Mouse (Mus musculus): ENCODE results near the gene Ficd. TPM values are rescaled to one million over a fixed set of nuclear protein-coding genes. Genes with fewer than 3 reads are reported as not detected.

Gene Ficd
- polyA plus RNA-seq, 1 experiment from 2014 or later = 2.0 TPM

- H3K4me2 ChIP-seq (ENCODE audit: low read depth, low read length) = no peak overlapping the region
- H3K27me3 ChIP-seq (ENCODE audit: control insufficient read depth, insufficient read depth, low read length) = no peaks in the 10 kb centered on the region
- no peak overlapping the region for H3K4me3 ChIP-seq (ENCODE audit: low read depth, low read length)
- no peak overlapping the region for H3K9ac ChIP-seq (replicated peaks; ENCODE audit: low read length)
- 91% methylated on average over 13 of the region's 13 CpGs for WGBS
- H3K9me3 ChIP-seq (replicated peaks; ENCODE audit: control insufficient read depth, low read length) = no peaks in the 10 kb centered on the region
- no peaks in the 10 kb centered on the region for H3K4me1 ChIP-seq (ENCODE audit: control insufficient read depth, insufficient read depth, low read length)
- H3K27ac ChIP-seq (replicated peaks; ENCODE audit: low read depth, low read length) = no peak overlapping the region
- H3K36me3 ChIP-seq (replicated peaks; ENCODE audit: control insufficient read depth, insufficient read depth, low read depth, low read length) = peaks cover 56% of the 10 kb centered on the region
- DNase-seq (ENCODE audit: low spot score) = no peak
- 0 out of 2 replicates have a peak, but pooled peaks have one; percentile 8 for ATAC-seq (replicated peaks; ENCODE audit: insufficient number of reproducible peaks, low FRiP score, low TSS enrichment, low read depth)
Measured at GRCm38 (mm10) chr5:113748556-113749331, 13.1 kb downstream of the Ficd start.

DNA sequence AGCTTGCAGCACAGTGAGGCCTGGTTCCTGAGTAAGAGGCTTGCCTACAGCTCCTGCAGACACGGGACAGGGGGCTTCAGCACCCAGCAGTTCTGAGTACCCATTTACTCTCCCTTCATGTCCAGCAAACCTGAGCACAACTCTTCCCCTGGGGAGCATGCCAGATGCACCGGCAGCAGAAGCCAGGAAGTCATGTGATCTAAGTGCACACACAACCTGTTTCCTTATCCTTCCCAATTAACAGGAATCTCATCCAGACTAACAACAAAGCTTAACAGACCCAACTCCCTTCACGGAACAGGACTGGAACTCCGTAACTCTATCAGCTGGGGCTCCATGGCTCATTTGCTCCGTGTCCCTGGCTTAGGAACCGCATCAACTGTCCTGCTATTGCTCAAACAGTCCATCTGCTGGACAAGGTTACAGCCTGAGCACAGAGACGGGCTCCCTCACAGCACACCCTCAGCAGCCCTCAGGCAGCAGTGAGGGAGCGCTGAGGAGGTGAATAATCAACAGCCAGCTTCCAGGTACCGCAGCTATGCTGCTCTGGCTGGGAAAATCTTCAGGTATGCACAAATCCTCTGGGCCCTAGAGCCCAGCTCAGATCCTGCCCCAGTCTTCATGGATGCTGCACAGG is 16.0 kb downstream of the Ficd start:
- Histone ChIP-seq H3K36me3 (replicated peaks; ENCODE audit: control insufficient read depth, insufficient read depth, low read depth, low read length) (peaks cover 46% of the 10 kb centered on the region), H3K4me2 (ENCODE audit: low read depth, low read length) (no peak overlapping the region), H3K4me3 (ENCODE audit: low read depth, low read length) (no peak overlapping the region), H3K27me3 (ENCODE audit: control insufficient read depth, insufficient read depth, low read length) (no peaks in the 10 kb centered on the region), H3K4me1 (ENCODE audit: control insufficient read depth, insufficient read depth, low read length) (no peaks in the 10 kb centered on the region), H3K27ac (replicated peaks; ENCODE audit: low read depth, low read length) (no peak overlapping the region), H3K9ac (replicated peaks; ENCODE audit: low read length) (no peak overlapping the region), H3K9me3 (replicated peaks; ENCODE audit: control insufficient read depth, low read length) (no peaks in the 10 kb centered on the region)
- ATAC-seq (replicated peaks; ENCODE audit: insufficient number of reproducible peaks, low FRiP score, low TSS enrichment, low read depth) (no peak), DNase-seq (ENCODE audit: low spot score) (no peak)
- 90% methylated on average over 9 of the region's 9 CpGs for WGBS

GRCm38 (mm10) chr5:113755347-113756030 is 19.9 kb downstream of the Ficd start:
- Histone ChIP-seq H3K27ac (replicated peaks; ENCODE audit: low read depth, low read length) (no peak overlapping the region), H3K9me3 (replicated peaks; ENCODE audit: control insufficient read depth, low read length) (no peaks in the 10 kb centered on the region), H3K4me3 (ENCODE audit: low read depth, low read length) (no peak overlapping the region), H3K9ac (replicated peaks; ENCODE audit: low read length) (no peak overlapping the region), H3K4me1 (ENCODE audit: control insufficient read depth, insufficient read depth, low read length) (no peaks in the 10 kb centered on the region), H3K36me3 (replicated peaks; ENCODE audit: control insufficient read depth, insufficient read depth, low read depth, low read length) (peaks cover 33% of the 10 kb centered on the region), H3K27me3 (ENCODE audit: control insufficient read depth, insufficient read depth, low read length) (no peaks in the 10 kb centered on the region), H3K4me2 (ENCODE audit: low read depth, low read length) (no peak overlapping the region)
- DNase-seq (ENCODE audit: low spot score) = no peak
- ATAC-seq (replicated peaks; ENCODE audit: insufficient number of reproducible peaks, low FRiP score, low TSS enrichment, low read depth) = no peak
- 92% methylated on average over 15 of the region's 15 CpGs for WGBS

GRCm38 (mm10) chr5:113761585-113761984 is 26.0 kb downstream of the Ficd start:
- DNase-seq (ENCODE audit: low spot score) = no peak
- Histone ChIP-seq H3K9ac (replicated peaks; ENCODE audit: low read length) (no peak overlapping the region), H3K36me3 (replicated peaks; ENCODE audit: control insufficient read depth, insufficient read depth, low read depth, low read length) (peaks cover 16% of the 10 kb centered on the region), H3K4me3 (ENCODE audit: low read depth, low read length) (no peak overlapping the region), H3K9me3 (replicated peaks; ENCODE audit: control insufficient read depth, low read length) (no peaks in the 10 kb centered on the region), H3K4me1 (ENCODE audit: control insufficient read depth, insufficient read depth, low read length) (no peaks in the 10 kb centered on the region), H3K4me2 (ENCODE audit: low read depth, low read length) (no peak overlapping the region), H3K27me3 (ENCODE audit: control insufficient read depth, insufficient read depth, low read length) (no peaks in the 10 kb centered on the region), H3K27ac (replicated peaks; ENCODE audit: low read depth, low read length) (no peak overlapping the region)
- ATAC-seq (replicated peaks; ENCODE audit: insufficient number of reproducible peaks, low FRiP score, low TSS enrichment, low read depth) = no peak
- WGBS = 92% methylated on average over 2 of the region's 2 CpGs

DNA sequence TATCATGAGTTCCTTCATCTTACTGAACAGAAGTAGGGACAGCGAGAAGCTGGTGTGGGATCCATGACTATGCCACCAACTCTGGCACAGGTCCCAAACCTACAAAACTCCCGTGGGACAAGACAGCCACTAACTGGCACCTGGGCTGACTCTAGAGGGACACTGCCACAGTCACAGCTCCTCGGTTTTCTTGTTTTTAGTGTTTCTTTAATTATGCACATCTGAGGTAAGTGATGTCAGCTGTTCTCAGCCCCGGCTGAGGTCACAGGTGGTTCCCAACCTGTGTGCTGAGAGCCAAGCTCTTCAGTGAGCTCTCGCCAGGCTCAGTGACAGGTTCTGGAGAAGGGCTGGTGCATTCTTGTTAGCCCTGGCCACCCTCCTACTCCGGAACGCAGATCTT is 28.8 kb downstream of the Ficd start:
- no peak for ATAC-seq (replicated peaks; ENCODE audit: insufficient number of reproducible peaks, low FRiP score, low TSS enrichment, low read depth)
- Histone ChIP-seq H3K9ac (replicated peaks; ENCODE audit: low read length) (no peak overlapping the region), H3K9me3 (replicated peaks; ENCODE audit: control insufficient read depth, low read length) (no peaks in the 10 kb centered on the region), H3K4me2 (ENCODE audit: low read depth, low read length) (no peak overlapping the region), H3K4me1 (ENCODE audit: control insufficient read depth, insufficient read depth, low read length) (no peaks in the 10 kb centered on the region), H3K4me3 (ENCODE audit: low read depth, low read length) (no peak overlapping the region), H3K27ac (replicated peaks; ENCODE audit: low read depth, low read length) (no peak overlapping the region), H3K36me3 (replicated peaks; ENCODE audit: control insufficient read depth, insufficient read depth, low read depth, low read length) (peaks cover 8% of the 10 kb centered on the region), H3K27me3 (ENCODE audit: control insufficient read depth, insufficient read depth, low read length) (no peaks in the 10 kb centered on the region)
- no peak for DNase-seq (ENCODE audit: low spot score)
- 84% methylated on average over 7 of the region's 7 CpGs for WGBS

- Histone ChIP-seq H3K4me2 (ENCODE audit: low read depth, low read length) (no peak overlapping the region), H3K9me3 (replicated peaks; ENCODE audit: control insufficient read depth, low read length) (no peaks in the 10 kb centered on the region), H3K27me3 (ENCODE audit: control insufficient read depth, insufficient read depth, low read length) (no peaks in the 10 kb centered on the region), H3K36me3 (replicated peaks; ENCODE audit: control insufficient read depth, insufficient read depth, low read depth, low read length) (peaks cover 3% of the 10 kb centered on the region), H3K27ac (replicated peaks; ENCODE audit: low read depth, low read length) (no peak overlapping the region), H3K9ac (replicated peaks; ENCODE audit: low read length) (no peak overlapping the region), H3K4me3 (ENCODE audit: low read depth, low read length) (no peak overlapping the region), H3K4me1 (ENCODE audit: control insufficient read depth, insufficient read depth, low read length) (0 out of 2 replicates have a peak, but pooled peaks cover 2% of the 10 kb centered on the region)
- DNase-seq (ENCODE audit: low spot score) (no peak), ATAC-seq (replicated peaks; ENCODE audit: insufficient number of reproducible peaks, low FRiP score, low TSS enrichment, low read depth) (no peak)
- WGBS = 91% methylated on average over 13 of the region's 13 CpGs
Measured at GRCm38 (mm10) chr5:113765641-113766526, 30.3 kb downstream of the Ficd start.

- no peak for DNase-seq (ENCODE audit: low spot score)
- ATAC-seq (replicated peaks; ENCODE audit: insufficient number of reproducible peaks, low FRiP score, low TSS enrichment, low read depth) = no peak
- Histone ChIP-seq H3K9me3 (replicated peaks; ENCODE audit: control insufficient read depth, low read length) (no peaks in the 10 kb centered on the region), H3K4me3 (ENCODE audit: low read depth, low read length) (no peak overlapping the region), H3K4me2 (ENCODE audit: low read depth, low read length) (no peak overlapping the region), H3K9ac (replicated peaks; ENCODE audit: low read length) (no peak overlapping the region), H3K27ac (replicated peaks; ENCODE audit: low read depth, low read length) (no peak overlapping the region), H3K4me1 (ENCODE audit: control insufficient read depth, insufficient read depth, low read length) (0 out of 2 replicates have a peak, but pooled peaks cover 2% of the 10 kb centered on the region), H3K27me3 (ENCODE audit: control insufficient read depth, insufficient read depth, low read length) (no peaks in the 10 kb centered on the region), H3K36me3 (replicated peaks; ENCODE audit: control insufficient read depth, insufficient read depth, low read depth, low read length) (no peaks in the 10 kb centered on the region; the same call in 1 of the 2 replicates)
- WGBS = 93% methylated on average over 8 of the region's 8 CpGs
Measured at GRCm38 (mm10) chr5:113768806-113769205, 33.2 kb downstream of the Ficd start.
